Mouse (Mus musculus) heart, postnatal 0 days (tissue): ENCODE results near the gene Tm2d1. TPM values are rescaled to one million over a fixed set of nuclear protein-coding genes. Genes with fewer than 3 reads are reported as not detected.
"Not testable (repeated sequence)": the region's sequence is repeated elsewhere in the genome, so short reads cannot be mapped to it uniquely, and the experiment has no call there.

Experiments used
- ATAC-seq: fragments of 200-750 bp; cut with Nextera tagmentation; 2 replicates; pipeline ENCODE4 v1.8.0; 2017; ENCODE audit warnings: low read depth, moderate number of reproducible peaks, moderate library complexity; ENCODE audit not compliant: insufficient read depth
- DNase-seq: peaks from one replicate; pipeline ENCODE4 v3.0.0-alpha.2; 2016; ENCODE audit warnings: low spot score
- H3K27ac ChIP-seq: fragments of 300-500 bp; sonication (generic); 2 replicates; pipeline ENCODE4 v1.5.1; 2014; ENCODE audit warnings: low read depth, mild to moderate bottlenecking
- H3K27me3 ChIP-seq: fragments of 300-500 bp; sonication (generic); 2 replicates; pipeline ENCODE4 v1.6.1; 2014; ENCODE audit warnings: low read length, mixed read lengths; ENCODE audit not compliant: control insufficient read depth, insufficient read depth
- H3K36me3 ChIP-seq: fragments of 300-500 bp; sonication (generic); replicated peaks from 2 replicates; pipeline ENCODE4 v1.6.1; 2014; ENCODE audit warnings: low read length, mixed read lengths; ENCODE audit not compliant: control insufficient read depth, insufficient read depth
- H3K4me1 ChIP-seq: fragments of 300-500 bp; sonication (generic); 2 replicates; pipeline ENCODE4 v1.6.1; 2014; ENCODE audit warnings: antibody characterized with exemption; ENCODE audit not compliant: control insufficient read depth, insufficient read depth
- H3K4me2 ChIP-seq: fragments of 300-500 bp; sonication (generic); 2 replicates; pipeline ENCODE4 v1.6.1; 2014; ENCODE audit warnings: low read depth, mild to moderate bottlenecking, low read length, moderate library complexity
- H3K4me3 ChIP-seq: fragments of 300-500 bp; sonication (generic); 2 replicates; pipeline ENCODE4 v1.5.1; 2014; ENCODE audit warnings: low read depth, low read length
- H3K9ac ChIP-seq: fragments of 300-500 bp; sonication (generic); replicated peaks from 2 replicates; pipeline ENCODE4 v1.6.1; 2014; ENCODE audit warnings: low read depth, low read length, mixed read lengths
- H3K9me3 ChIP-seq: fragments of 300-500 bp; sonication (generic); replicated peaks from 2 replicates; pipeline ENCODE4 v1.6.1; 2016; ENCODE audit warnings: low read length; ENCODE audit not compliant: control insufficient read depth
- CTCF ChIP-seq: IDR thresholded peaks from 2 replicates; pipeline ENCODE4 v1.5.1; 2016; ENCODE audit warnings: antibody characterized with exemption, control low read depth, low read depth
- EP300 ChIP-seq: IDR thresholded peaks from 2 replicates; pipeline ENCODE4 v1.6.1; 2016; ENCODE audit warnings: antibody characterized with exemption, low read depth
- WGBS: fragments of 180-500 bp; shearing (Covaris S2); extraction: QIAGEN DNeasy Blood & Tissue Kit; methylation state at CpG from one replicate; pipeline ENCODE4 v1.1.7; 2014; 5-methylcytosine and 5-hydroxymethylcytosine counted together
- polyA plus RNA-seq: library from polyadenylated mRNA; unstranded; fragments of >200 nt; fragmentation: Nextera tagmentation; extraction: Ambion mirVana; gene quantifications from 2 replicates; pipeline ENCODE4 v1.2.1, GENCODE M21; 2015
- total RNA-seq: library from RNA; depleted of rRNA; stranded (reverse); fragments of >200 nt; gene quantifications from 2 replicates; pipeline ENCODE4 v1.2.3, GENCODE M21; 2014; ENCODE audit warnings: low replicate concordance; rRNA removed

Tm2d1 gene
- total RNA-seq, result 56.9 and 59.4 TPM in 2 replicates
- 129 and 137 TPM in 2 replicates for polyA plus RNA-seq

GRCm38 (mm10) chr4:98382716-98383424, at the start of gene Tm2d1:
TSS of gene Tm2d1 (minus strand) at chr4:98383306.
- peak within 1 kb of the TSS; percentile 82 for H3K4me3 ChIP-seq
- peak within 1 kb of the TSS; percentile 66 for H3K4me2 ChIP-seq
- 0% methylated on average over 46 of the region's 46 CpGs for WGBS
- H3K9me3 ChIP-seq, result no peaks in the 10 kb centered on the region
- H3K27me3 ChIP-seq, result 0 out of 2 replicates have a peak, but pooled peaks cover 3% of the 10 kb centered on the region
- peak within 1 kb of the TSS; percentile 84 for H3K9ac ChIP-seq
- H3K36me3 ChIP-seq, result peaks cover 15% of the 10 kb centered on the region
- ATAC-seq (peak; percentile 96), DNase-seq (peak; percentile 84)
- TF ChIP-seq EP300 (peak; percentile 36; the same call in 1 of the 2 replicates), CTCF (no peak)
- 0 out of 2 replicates have a peak, but pooled peaks cover 4% of the 10 kb centered on the region for H3K4me1 ChIP-seq
- H3K27ac ChIP-seq, result peak within 1 kb of the TSS; percentile 70

- Histone ChIP-seq H3K4me2 (no peak overlapping the region), H3K9me3 (no peaks in the 10 kb centered on the region), H3K4me1 (no peaks in the 10 kb centered on the region), H3K27me3 (no peaks in the 10 kb centered on the region), H3K36me3 (no peaks in the 10 kb centered on the region), H3K9ac (no peak overlapping the region), H3K4me3 (no peak overlapping the region), H3K27ac (peak overlapping the region; percentile 64)
- ATAC-seq (peak; percentile 93), DNase-seq (peak; percentile 87)
- no peak for TF ChIP-seq CTCF
- TF ChIP-seq EP300, result peak; percentile 87
- WGBS, result 25% methylated on average over 8 of the region's 8 CpGs
These were observed 45.3 kb upstream of the Tm2d1 start for GRCm38 (mm10) chr4:98428371-98428770.

- not testable (repeated sequence) for H3K4me1 ChIP-seq, DNase-seq, H3K4me3 ChIP-seq, H3K9me3 ChIP-seq, H3K27me3 ChIP-seq, H3K9ac ChIP-seq, H3K4me2 ChIP-seq, H3K27ac ChIP-seq, ATAC-seq, H3K36me3 ChIP-seq
- WGBS, result 89% methylated on average over 8 of the region's 8 CpGs
These were observed 32.0 kb upstream of the Tm2d1 start for GRCm38 (mm10) chr4:98415150-98415549.

- ATAC-seq, result no peak
- Histone ChIP-seq H3K9ac (no peak overlapping the region), H3K4me3 (no peak overlapping the region), H3K4me1 (no peaks in the 10 kb centered on the region), H3K27ac (no peak overlapping the region), H3K27me3 (no peaks in the 10 kb centered on the region), H3K36me3 (0 out of 2 replicates have a peak, but pooled peaks cover 3% of the 10 kb centered on the region), H3K4me2 (no peak overlapping the region), H3K9me3 (no peaks in the 10 kb centered on the region)
- TF ChIP-seq CTCF (no peak), EP300 (no peak)
- 86% methylated on average over 4 of the region's 4 CpGs for WGBS
- no peak for DNase-seq
These were observed 25.3 kb upstream of the Tm2d1 start for GRCm38 (mm10) chr4:98408455-98408854.

- no peak for TF ChIP-seq CTCF
- no peak for TF ChIP-seq EP300
- DNase-seq (no peak), ATAC-seq (no peak)
- Histone ChIP-seq H3K4me3 (no peak overlapping the region), H3K9me3 (no peaks in the 10 kb centered on the region), H3K4me2 (no peak overlapping the region), H3K27ac (no peak overlapping the region), H3K36me3 (no peaks in the 10 kb centered on the region), H3K9ac (no peak overlapping the region), H3K27me3 (no peaks in the 10 kb centered on the region), H3K4me1 (no peaks in the 10 kb centered on the region)
- 82% methylated on average over 6 of the region's 6 CpGs for WGBS
These were observed 21.3 kb upstream of the Tm2d1 start for GRCm38 (mm10) chr4:98404412-98404811.

- Histone ChIP-seq H3K9me3 (no peaks in the 10 kb centered on the region), H3K9ac (no peak overlapping the region), H3K4me3 (no peak overlapping the region), H3K4me1 (no peaks in the 10 kb centered on the region), H3K27ac (no peak overlapping the region), H3K36me3 (no peaks in the 10 kb centered on the region), H3K27me3 (no peaks in the 10 kb centered on the region), H3K4me2 (no peak overlapping the region)
- TF ChIP-seq CTCF, result no peak
- no peak for TF ChIP-seq EP300
- 76% methylated on average over 4 of the region's 4 CpGs for WGBS
- no peak for DNase-seq
- ATAC-seq, result no peak
These were observed 20.4 kb upstream of the Tm2d1 start for GRCm38 (mm10) chr4:98403492-98403891.
